Mouse (Mus musculus) ES-E14 (cell line): Measurements from ENCODE around the gene Wee1. TPM values are rescaled to one million over a fixed set of nuclear protein-coding genes. Genes with fewer than 3 reads are reported as not detected.

Source experiments
- DNase-seq: peaks from one replicate; pipeline ENCODE4 v3.0.0-alpha.2; 2013; ENCODE audit warnings: low read depth, low spot score
- H3K27ac ChIP-seq: 2 replicates; pipeline ENCODE4 v1.5.1; 2012; ENCODE audit warnings: low read depth, mild to moderate bottlenecking, low read length, moderate library complexity, mixed read lengths; ENCODE audit not compliant: poor library complexity, insufficient read depth, severe bottlenecking
- H3K36me3 ChIP-seq: 2 replicates; pipeline ENCODE4 v1.6.1; 2012; ENCODE audit warnings: mild to moderate bottlenecking, low read length, moderate library complexity, mixed read lengths; ENCODE audit not compliant: control insufficient read depth, poor library complexity, insufficient read depth, severe bottlenecking
- H3K4me1 ChIP-seq, 2 experiments: fragments of 150-350 bp in 1 of 2; sonication (generic) in 1 of 2; 2 replicates each; pipeline ENCODE4 v1.6.1; 2012; ENCODE audit warnings: low read length in 2 of 2, mild to moderate bottlenecking in 1 of 2, mixed read lengths in 1 of 2; ENCODE audit not compliant: control insufficient read depth in 2 of 2, insufficient read depth in 2 of 2, poor library complexity in 1 of 2
- H3K4me3 ChIP-seq, 2 experiments: fragments of 150-350 bp in 1 of 2; sonication (generic) in 1 of 2; 2 replicates each; pipeline ENCODE4 v1.5.1; 2012; ENCODE audit warnings: low read length in 2 of 2, low read depth in 1 of 2, mild to moderate bottlenecking in 1 of 2, mixed read lengths in 1 of 2; ENCODE audit not compliant: insufficient read depth in 1 of 2, poor library complexity in 1 of 2, severe bottlenecking in 1 of 2
- H3K9ac ChIP-seq: 2 replicates; pipeline ENCODE4 v1.6.1; 2012; ENCODE audit warnings: low read depth, mild to moderate bottlenecking, low read length, mixed read lengths; ENCODE audit not compliant: poor library complexity, insufficient read depth, severe bottlenecking
- H3K9me3 ChIP-seq: fragments of 150-350 bp; sonication (generic); 2 replicates; pipeline ENCODE4 v1.6.1; 2012; ENCODE audit warnings: low read depth, mild to moderate bottlenecking, low read length; ENCODE audit not compliant: control insufficient read depth, insufficient read depth
- CHD2 ChIP-seq: IDR thresholded peaks from 2 replicates; pipeline ENCODE4 v1.6.1; 2014; ENCODE audit warnings: mild to moderate bottlenecking, low read depth, low read length, inconsistent platforms
- HCFC1 ChIP-seq: IDR thresholded peaks from 2 replicates; pipeline ENCODE4 v1.6.1; 2012; ENCODE audit warnings: low read length, inconsistent platforms, borderline replicate concordance; ENCODE audit not compliant: insufficient read depth
- MAFK ChIP-seq: IDR thresholded peaks from 2 replicates; pipeline ENCODE4 v1.6.1; 2014; ENCODE audit warnings: mild to moderate bottlenecking, low read depth, low read length, inconsistent platforms; ENCODE audit not compliant: insufficient read depth
- ZC3H11A ChIP-seq: IDR thresholded peaks from 2 replicates; pipeline ENCODE4 v1.6.1; 2012; ENCODE audit warnings: low read depth, mild to moderate bottlenecking, inconsistent platforms, low read length, borderline replicate concordance
- ZNF384 ChIP-seq: IDR thresholded peaks from 2 replicates; pipeline ENCODE4 v1.6.1; 2012; ENCODE audit warnings: low read depth, low read length, inconsistent platforms
- in situ Hi-C, 2 experiments: fragments of 600-800 bp; cut with MboI; formaldehyde crosslinking; loops; one replicate each; pipeline ENCODE4 v1.15.1; 2025; ENCODE audit warnings: low sequenced_read_pairs in 2 of 2, inconsistent platforms in 1 of 2; ENCODE audit not compliant: unreplicated experiment in 2 of 2
- total RNA-seq: library from RNA; depleted of rRNA; stranded (reverse); fragments of 300-350 nt; gene quantifications from 2 replicates; pipeline ENCODE4 v1.2.3, GENCODE M21; 2012

The Wee1 gene
- total RNA-seq, 1 experiment, result 16.5 TPM

DNA sequence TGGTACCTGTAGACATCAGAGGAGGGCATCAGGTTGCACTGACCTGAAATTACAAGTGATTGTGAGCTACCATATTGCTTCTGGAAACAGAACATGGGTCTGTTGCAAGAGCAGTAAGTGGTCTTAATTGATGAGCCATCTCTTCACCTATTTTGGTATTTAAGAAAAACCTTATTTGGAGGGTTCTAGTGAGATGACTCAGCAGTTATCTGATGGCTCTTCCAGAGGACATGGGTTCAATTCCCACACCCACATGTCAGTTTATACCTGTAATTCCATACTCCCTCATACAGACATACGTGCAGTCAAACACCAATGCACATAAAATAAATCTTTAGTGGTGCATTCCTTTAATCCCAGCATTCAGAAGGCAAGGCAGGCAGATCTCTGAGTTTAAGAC, 22.0 kb downstream of the Wee1 start:
- DNase-seq, result no peak
- no peak overlapping the region for H3K27ac ChIP-seq
- TF ChIP-seq HCFC1 (no peak), MAFK (peak; percentile 51; the same call in 1 of the 2 replicates)
- H3K9me3 ChIP-seq, result no peaks in the 10 kb centered on the region
- no peak overlapping the region for H3K4me3 ChIP-seq
- no peak overlapping the region for H3K9ac ChIP-seq
- no peaks in the 10 kb centered on the region for H3K4me1 ChIP-seq
- in situ Hi-C loops, result no loop called here
- H3K36me3 ChIP-seq, result peaks cover 32% of the 10 kb centered on the region

DNA sequence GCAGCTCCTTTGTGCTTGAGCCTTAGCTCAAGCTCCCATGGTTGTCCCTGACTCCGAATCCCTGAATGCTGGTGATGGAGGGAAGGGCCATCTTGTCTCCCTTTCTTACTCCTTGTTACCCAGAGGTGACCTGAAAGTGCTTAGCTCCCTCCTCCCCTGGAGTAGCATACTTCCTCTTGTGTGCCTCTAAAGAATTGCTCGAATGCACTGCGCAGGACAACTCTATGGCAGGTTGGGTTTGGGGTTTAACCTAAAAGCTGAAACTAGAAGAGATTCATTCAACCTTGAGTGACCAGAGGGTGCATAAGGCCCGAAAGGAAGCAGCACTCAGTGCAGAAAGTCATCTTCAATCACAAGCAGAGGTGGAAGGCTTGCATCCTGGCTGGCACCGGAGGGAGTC, 31.0 kb downstream of the Wee1 start:
- Histone ChIP-seq H3K9ac (no peak overlapping the region), H3K27ac (no peak overlapping the region), H3K4me1 (no peaks in the 10 kb centered on the region), H3K36me3 (no peaks in the 10 kb centered on the region; the same call in 1 of the 2 replicates), H3K9me3 (no peaks in the 10 kb centered on the region), H3K4me3 (no peak overlapping the region)
- in situ Hi-C loops, result loop anchor here (25.0 kb wide), 1 partner anchor 484 kb away; the partner anchor contains the start of gene Adm (in 2 of the 2)
- TF ChIP-seq CHD2 (no peak), HCFC1 (no peak), ZC3H11A (no peak), ZNF384 (no peak), MAFK (no peak)
- no peak for DNase-seq

DNA sequence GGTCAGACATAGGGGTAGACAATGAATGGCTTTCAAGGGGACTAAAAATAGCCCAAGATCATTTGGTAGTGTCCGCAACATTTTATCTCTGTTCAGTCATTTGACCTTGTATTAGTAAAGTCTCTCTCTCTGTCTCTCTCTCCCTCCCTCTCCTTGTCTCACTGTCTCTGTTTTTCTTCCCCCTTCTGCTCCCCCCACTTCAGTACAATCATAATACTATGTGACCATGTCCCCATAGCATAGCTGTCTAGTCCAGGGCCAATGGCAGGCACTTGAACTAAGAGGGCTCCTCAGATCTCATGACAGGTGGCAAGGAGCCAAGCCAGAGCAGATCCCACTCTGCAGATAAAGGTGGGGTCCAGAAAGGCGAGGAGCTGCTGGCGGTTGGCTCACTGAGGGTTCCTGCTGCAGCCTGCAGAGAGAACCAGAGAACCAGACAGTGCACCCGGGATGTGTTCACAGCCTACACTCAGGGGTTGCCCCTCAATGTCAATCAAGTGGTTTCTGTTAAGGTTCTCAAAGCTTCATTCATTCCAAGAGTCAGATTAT, 34.9 kb downstream of the Wee1 start:
- Histone ChIP-seq H3K27ac (no peak overlapping the region), H3K9me3 (no peaks in the 10 kb centered on the region), H3K4me1 (no peaks in the 10 kb centered on the region), H3K4me3 (no peak overlapping the region), H3K9ac (no peak overlapping the region), H3K36me3 (no peaks in the 10 kb centered on the region)
- TF ChIP-seq CHD2, result no peak
- TF ChIP-seq ZNF384, result no peak
- TF ChIP-seq ZC3H11A, result no peak
- no peak for TF ChIP-seq MAFK
- no peak for TF ChIP-seq HCFC1
- no peak for DNase-seq
- in situ Hi-C loops, result loop anchor here (25.0 kb wide), 1 partner anchor 481 kb away; the partner anchor contains the start of gene Adm (in 2 of the 2)

DNA sequence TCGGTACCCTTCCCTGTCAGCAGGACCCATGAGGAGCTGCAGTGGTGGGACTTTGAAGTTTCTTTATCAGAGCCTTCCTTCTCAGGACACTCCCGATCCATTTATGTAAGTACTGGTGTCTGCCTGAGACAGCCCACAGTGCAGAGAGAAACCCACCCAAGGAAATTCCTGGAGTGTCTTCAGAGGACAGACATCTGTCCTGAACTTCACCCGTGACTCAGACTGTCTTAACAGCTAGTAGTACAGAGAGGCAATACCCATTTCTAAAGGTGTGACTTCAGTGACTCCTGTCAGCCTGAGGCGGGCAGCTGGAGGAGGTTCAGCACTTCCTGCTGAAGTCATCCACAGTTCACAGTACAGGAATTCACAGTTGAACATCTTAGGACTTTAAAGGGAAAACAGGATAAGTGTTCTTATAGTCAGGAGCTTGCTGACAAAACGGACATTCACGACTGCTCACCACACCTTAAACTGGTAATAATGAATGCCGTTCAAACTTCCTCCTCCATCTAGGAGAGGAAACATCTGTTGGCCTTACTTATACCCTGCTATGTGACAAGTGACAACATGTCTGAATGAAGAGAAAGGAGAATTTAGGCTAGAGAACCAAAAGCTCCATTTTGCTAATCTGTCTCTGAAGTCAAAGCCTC, 35.5 kb downstream of the Wee1 start:
- no peak for DNase-seq
- in situ Hi-C loops, result loop anchor here (25.0 kb wide), 1 partner anchor 480 kb away; the partner anchor contains the start of gene Adm (in 2 of the 2)

More for the DNA sequence above, 35.5 kb downstream of the Wee1 start:
- TF ChIP-seq MAFK, result no peak
- no peak for TF ChIP-seq ZNF384
- no peak for TF ChIP-seq ZC3H11A
- no peak for TF ChIP-seq CHD2
- TF ChIP-seq HCFC1, result no peak
- H3K4me1 ChIP-seq, result no peaks in the 10 kb centered on the region
- H3K9ac ChIP-seq, result no peak overlapping the region
- no peaks in the 10 kb centered on the region for H3K9me3 ChIP-seq
- no peak overlapping the region for H3K27ac ChIP-seq
- H3K36me3 ChIP-seq, result no peaks in the 10 kb centered on the region
- H3K4me3 ChIP-seq, result no peak overlapping the region
